Mouse (Mus musculus) lung, adult 2 months (tissue): ENCODE data around the gene Cdk18. TPM values are rescaled to one million over a fixed set of nuclear protein-coding genes. Genes with fewer than 3 reads are reported as not detected.
A peak's percentile ranks its signal among the peaks of the same experiment; 100 is the strongest.

Source experiments
- DNase-seq: peaks from one replicate; pipeline ENCODE4 v3.0.0; 2022
- H3K4me1 ChIP-seq: fragments of 200-500 bp; 2 replicates; pipeline ENCODE4 v1.6.1; 2011; ENCODE audit warnings: low read length; ENCODE audit not compliant: control insufficient read depth, insufficient read depth
- H3K4me3 ChIP-seq: fragments of 200-500 bp; replicated peaks from 2 replicates; pipeline ENCODE3; 2011; ENCODE audit warnings: low read depth, mild to moderate bottlenecking, control low read depth, low read length; ENCODE audit errors: extremely low read depth
- CTCF ChIP-seq: fragments of 200-500 bp; IDR thresholded peaks from 2 replicates; pipeline ENCODE4 v1.5.1; 2011; ENCODE audit warnings: mild to moderate bottlenecking, low read length, control low read depth; ENCODE audit not compliant: insufficient read depth
- POLR2A ChIP-seq: fragments of 200-500 bp; IDR thresholded peaks from 2 replicates; pipeline ENCODE4 v1.6.1; 2011; ENCODE audit warnings: low read depth, mild to moderate bottlenecking, control low read depth, low read length, borderline replicate concordance; ENCODE audit errors: extremely low read depth
- WGBS: fragments of 180-500 bp; shearing (Covaris S2); methylation state at CpG from one replicate; pipeline ENCODE4 v1.1.7; 2018; 5-methylcytosine and 5-hydroxymethylcytosine counted together
- polyA plus RNA-seq: library from polyadenylated mRNA; depleted of rRNA; stranded (reverse); fragments of >200 nt; gene quantifications from 2 replicates; pipeline ENCODE4 v1.2.3, GENCODE M21; 2012

Cdk18 gene
- polyA plus RNA-seq, 1 experiment = 32.8 TPM

- DNase-seq = peak; percentile 66
- H3K4me3 ChIP-seq = no peak overlapping the region
- H3K4me1 ChIP-seq = peaks cover 11% of the 10 kb centered on the region; the same call in 1 of the 2 replicates
- TF ChIP-seq POLR2A = no peak
- TF ChIP-seq CTCF = no peak
- 68% methylated on average over 15 of the region's 15 CpGs for WGBS
Observed at GRCm38 (mm10) chr1:132150817-132151601, 11.5 kb upstream of the Cdk18 start.

- WGBS = 66% methylated on average over 1 of the region's 1 CpGs
- Histone ChIP-seq H3K4me1 (peaks cover 11% of the 10 kb centered on the region; the same call in 1 of the 2 replicates), H3K4me3 (no peak overlapping the region)
- TF ChIP-seq POLR2A (no peak), CTCF (no peak)
- DNase-seq = no peak
Observed at GRCm38 (mm10) chr1:132150171-132150570, 10.7 kb upstream of the Cdk18 start.

- 68% methylated on average over 2 of the region's 2 CpGs for WGBS
- TF ChIP-seq POLR2A (no peak), CTCF (no peak)
- no peak for DNase-seq
Observed at GRCm38 (mm10) chr1:132149410-132149809, 9.9 kb upstream of the Cdk18 start.

GRCm38 (mm10) chr1:132145973-132146685, 6.6 kb upstream of the Cdk18 start:
- H3K4me1 ChIP-seq = 0 out of 2 replicates have a peak, but pooled peaks cover 3% of the 10 kb centered on the region
- TF ChIP-seq CTCF (no peak), POLR2A (no peak)
- DNase-seq = no peak
- 72% methylated on average over 8 of the region's 8 CpGs for WGBS
- no peak overlapping the region for H3K4me3 ChIP-seq

More at GRCm38 (mm10) chr1:132149410-132149809, 9.9 kb upstream of the Cdk18 start:
- H3K4me3 ChIP-seq = no peak overlapping the region
- peaks cover 11% of the 10 kb centered on the region; the same call in 1 of the 2 replicates for H3K4me1 ChIP-seq

GRCm38 (mm10) chr1:132144837-132145236, 5.4 kb upstream of the Cdk18 start:
- TF ChIP-seq CTCF (no peak), POLR2A (no peak)
- no peaks in the 10 kb centered on the region for H3K4me1 ChIP-seq
- no peak overlapping the region for H3K4me3 ChIP-seq
- no peak for DNase-seq
- 85% methylated on average over 3 of the region's 3 CpGs for WGBS

- TF ChIP-seq CTCF (no peak), POLR2A (no peak)
- WGBS = 63% methylated on average over 2 of the region's 2 CpGs
- Histone ChIP-seq H3K4me1 (no peaks in the 10 kb centered on the region), H3K4me3 (no peak overlapping the region)
- DNase-seq = no peak
Observed at GRCm38 (mm10) chr1:132144223-132144622, 4.7 kb upstream of the Cdk18 start.

GRCm38 (mm10) chr1:132143730-132144129, 4.2 kb upstream of the Cdk18 start:
- 68% methylated on average over 4 of the region's 4 CpGs for WGBS
- Histone ChIP-seq H3K4me3 (no peak overlapping the region), H3K4me1 (no peaks in the 10 kb centered on the region)
- DNase-seq = no peak
- TF ChIP-seq CTCF = no peak
- no peak for TF ChIP-seq POLR2A

GRCm38 (mm10) chr1:132143079-132143478, 3.6 kb upstream of the Cdk18 start:
- Histone ChIP-seq H3K4me3 (no peak overlapping the region), H3K4me1 (no peaks in the 10 kb centered on the region)
- 18% methylated on average over 5 of the region's 5 CpGs for WGBS
- no peak for DNase-seq
- TF ChIP-seq CTCF (no peak), POLR2A (no peak)

- H3K4me1 ChIP-seq = no peaks in the 10 kb centered on the region
- WGBS = 76% methylated on average over 13 of the region's 13 CpGs
Observed at GRCm38 (mm10) chr1:132141753-132142152, 2.3 kb upstream of the Cdk18 start.

GRCm38 (mm10) chr1:132141166-132141565, 1.7 kb upstream of the Cdk18 start:
- TF ChIP-seq CTCF (no peak), POLR2A (no peak)
- H3K4me3 ChIP-seq = no peak overlapping the region
- no peak for DNase-seq
- H3K4me1 ChIP-seq = no peaks in the 10 kb centered on the region
- 92% methylated on average over 2 of the region's 2 CpGs for WGBS

More at GRCm38 (mm10) chr1:132141753-132142152, 2.3 kb upstream of the Cdk18 start:
- no peak overlapping the region for H3K4me3 ChIP-seq
- no peak for DNase-seq
- TF ChIP-seq CTCF (no peak), POLR2A (no peak)
